ENCODE assay signal across 23 mouse cellular contexts in genomic region chr11:97955915-97956314, GRCm38 (mm10). TPM values are rescaled to one million over a fixed set of nuclear protein-coding genes. Genes with fewer than 3 reads are reported as not detected.
DNase-seq lines count a peak whose midpoint lies in the region; ATAC-seq lines count a peak whose summit lies in the region.
"Had no signal": no experiment of that assay in that cellular context is flagged by ENCODE, and none has a peak within 500 bp of the region (broad histone marks: within the 10 kb centered on the region; RNA-seq: fewer than 3 reads in every experiment).

No protein-coding gene starts in this region.

- WGBS in forebrain, embryonic 14.5 days: 30% methylated on average over 4 of the region's 4 CpGs
- WGBS in forebrain, embryonic 15.5 days: 43% methylated on average over 4 of the region's 4 CpGs
- WGBS in midbrain, embryonic 14.5 days: 29% methylated on average over 4 of the region's 4 CpGs
- 35% methylated on average over 4 of the region's 4 CpGs for WGBS in midbrain, embryonic 11.5 days

- no peaks in the 10 kb centered on the region for H3K9me3 ChIP-seq in forebrain, embryonic 14.5 days (replicated peaks; ENCODE audit: control insufficient read depth, low read length)
- no peaks in the 10 kb centered on the region for H3K9me3 ChIP-seq in forebrain, embryonic 15.5 days
- H3K9me3 ChIP-seq in midbrain, embryonic 14.5 days (ENCODE audit: control insufficient read depth, low read length): no peaks in the 10 kb centered on the region
- no peaks in the 10 kb centered on the region for H3K9me3 ChIP-seq in midbrain, embryonic 11.5 days (ENCODE audit: control insufficient read depth, low read length)
- H3K9me3 ChIP-seq: heart, embryonic 13.5 days; limb, embryonic 15.5 days had no signal

- intact Hi-C loops in gastrocnemius, postnatal 36 days (cut with DNase I): no loop called here

- H3K4me3 ChIP-seq in forebrain, embryonic 14.5 days (ENCODE audit: low read depth, low read length): no peak overlapping the region
- H3K4me3 ChIP-seq in forebrain, embryonic 15.5 days: no peak overlapping the region
- no peak overlapping the region for H3K4me3 ChIP-seq in midbrain, embryonic 14.5 days (replicated peaks; ENCODE audit: low read depth, low read length)
- H3K4me3 ChIP-seq in midbrain, embryonic 11.5 days (ENCODE audit: low read depth, low read length): no peak overlapping the region
- H3K4me3 ChIP-seq: heart, adult 2 months; heart, embryonic 13.5 days; left cerebral cortex, adult 2 months; limb, embryonic 15.5 days; megakaryocyte, embryonic 14.5 days had no signal

- ATAC-seq in forebrain, embryonic 14.5 days: no peak
- ATAC-seq in forebrain, embryonic 15.5 days (replicated peaks): no peak; the same call in 1 of the 2 replicates
- ATAC-seq in midbrain, embryonic 14.5 days (ENCODE audit: low FRiP score, low TSS enrichment): no peak
- no peak for ATAC-seq in midbrain, embryonic 11.5 days (ENCODE audit: low FRiP score)

- no peak overlapping the region for H3K27ac ChIP-seq in forebrain, embryonic 14.5 days (ENCODE audit: low read depth, low read length)
- H3K27ac ChIP-seq in forebrain, embryonic 15.5 days (replicated peaks): no peak overlapping the region
- H3K27ac ChIP-seq in midbrain, embryonic 14.5 days (replicated peaks; ENCODE audit: low read depth, low read length): no peak overlapping the region
- H3K27ac ChIP-seq in midbrain, embryonic 11.5 days (ENCODE audit: low read depth, low read length): no peak overlapping the region
- H3K27ac ChIP-seq: heart, adult 2 months; heart, embryonic 13.5 days; left cerebral cortex, adult 2 months; limb, embryonic 15.5 days; liver, embryonic 14.5 days; stomach, postnatal 0 days had no signal

- H3K36me3 ChIP-seq in forebrain, embryonic 14.5 days (ENCODE audit: control insufficient read depth, insufficient read depth, low read length): no peaks in the 10 kb centered on the region
- H3K36me3 ChIP-seq in forebrain, embryonic 15.5 days: no peaks in the 10 kb centered on the region
- no peaks in the 10 kb centered on the region for H3K36me3 ChIP-seq in midbrain, embryonic 14.5 days (ENCODE audit: control insufficient read depth, insufficient read depth, low read length)
- H3K36me3 ChIP-seq in midbrain, embryonic 11.5 days (ENCODE audit: control insufficient read depth, insufficient read depth, low read length): no peaks in the 10 kb centered on the region
- H3K36me3 ChIP-seq: heart, embryonic 13.5 days; limb, embryonic 15.5 days had no signal

- no peaks in the 10 kb centered on the region for H3K27me3 ChIP-seq in forebrain, embryonic 14.5 days (replicated peaks; ENCODE audit: control insufficient read depth, insufficient read depth, low read length)
- H3K27me3 ChIP-seq in forebrain, embryonic 15.5 days: no peaks in the 10 kb centered on the region
- H3K27me3 ChIP-seq in midbrain, embryonic 14.5 days (ENCODE audit: control insufficient read depth, insufficient read depth, low read length): no peaks in the 10 kb centered on the region
- no peaks in the 10 kb centered on the region for H3K27me3 ChIP-seq in midbrain, embryonic 11.5 days (ENCODE audit: control insufficient read depth, insufficient read depth, low read length)
- H3K27me3 ChIP-seq: CH12.LX; limb, embryonic 15.5 days had no signal

- DNase-seq in forebrain, embryonic 14.5 days (ENCODE audit: low spot score): peak; percentile 32
- peak; percentile 57 for DNase-seq in midbrain, embryonic 14.5 days
- DNase-seq in midbrain, embryonic 11.5 days (ENCODE audit: low spot score, missing footprints): no peak
- DNase-seq in induced T-regulatory cell, adult 2 months (ENCODE audit: low read depth): peak; percentile 76
- DNase-seq in gastrocnemius, postnatal 36 days: no peak
- no peak for DNase-seq in lung, postnatal 36 days
- DNase-seq: adrenal gland, postnatal 10 days; cerebellum, adult 9-10 months; gastrocnemius, postnatal 25 days; heart, adult 2 months; heart, postnatal 14 days; kidney, adult 18-20 months; left cerebral cortex, postnatal 4 days; lung, embryonic 14.5 days had no signal

- H3K4me2 ChIP-seq in forebrain, embryonic 14.5 days (ENCODE audit: low read length): no peak overlapping the region
- no peak overlapping the region for H3K4me2 ChIP-seq in forebrain, embryonic 15.5 days (replicated peaks)
- H3K4me2 ChIP-seq in midbrain, embryonic 14.5 days (ENCODE audit: low read length): no peak overlapping the region
- no peak overlapping the region for H3K4me2 ChIP-seq in midbrain, embryonic 11.5 days
- H3K4me2 ChIP-seq: heart, embryonic 13.5 days; limb, embryonic 15.5 days; lung, embryonic 14.5 days had no signal

- no peak overlapping the region for H3K9ac ChIP-seq in forebrain, embryonic 14.5 days (ENCODE audit: low read length)
- no peak overlapping the region for H3K9ac ChIP-seq in forebrain, embryonic 15.5 days (replicated peaks)
- H3K9ac ChIP-seq in midbrain, embryonic 14.5 days (replicated peaks; ENCODE audit: low read length): no peak overlapping the region
- no peak overlapping the region for H3K9ac ChIP-seq in midbrain, embryonic 11.5 days (ENCODE audit: low read length)
- H3K9ac ChIP-seq: heart, embryonic 13.5 days; limb, embryonic 15.5 days; liver, embryonic 14.5 days; lung, embryonic 14.5 days had no signal

- H3K4me1 ChIP-seq in forebrain, embryonic 14.5 days (ENCODE audit: control insufficient read depth, insufficient read depth, low read length): no peaks in the 10 kb centered on the region
- H3K4me1 ChIP-seq in forebrain, embryonic 15.5 days: peaks cover 4% of the 10 kb centered on the region; the same call in 1 of the 2 replicates
- H3K4me1 ChIP-seq in midbrain, embryonic 14.5 days (ENCODE audit: control insufficient read depth, insufficient read depth, low read length): peaks cover 22% of the 10 kb centered on the region
- H3K4me1 ChIP-seq in midbrain, embryonic 11.5 days (ENCODE audit: control insufficient read depth, insufficient read depth, low read length): 0 out of 2 replicates have a peak, but pooled peaks cover 5% of the 10 kb centered on the region

RNA-seq across cellular contexts. Expression of gene Plxdc1, which starts 30.3 kb away (rescaled TPM):
- 0.48 and 0.84 TPM in 2 replicates for polyA plus RNA-seq in forebrain, embryonic 14.5 days (2014; fragmentation: Nextera tagmentation; extraction: Ambion mirVana)
- 0.65 and 0.89 TPM in 2 replicates for polyA plus RNA-seq in forebrain, embryonic 15.5 days (2015; fragmentation: Nextera tagmentation; extraction: Ambion mirVana)
- polyA plus RNA-seq in midbrain, embryonic 14.5 days (2014; fragmentation: Nextera tagmentation; extraction: Ambion mirVana): 0.96 and 1.2 TPM in 2 replicates
- polyA plus RNA-seq in midbrain, embryonic 11.5 days (2014; fragmentation: Nextera tagmentation; extraction: Ambion mirVana): 0.14 TPM in 1 of 2 replicates, not detected in the other
- 1 to 10 TPM; 2.8 to 3.7 TPM for total RNA-seq in gastrocnemius, postnatal 36 days (2021)
- polyA plus RNA-seq: neural tube, embryonic 11.5 days had no signal

RNA-seq across cellular contexts. Expression of gene Arl5c, which starts 40.1 kb away (rescaled TPM):
- 2.8 and 4.8 TPM in 2 replicates for polyA plus RNA-seq in forebrain, embryonic 14.5 days (2014; fragmentation: Nextera tagmentation; extraction: Ambion mirVana)
- 6.9 and 7.0 TPM in 2 replicates for polyA plus RNA-seq in forebrain, embryonic 15.5 days (2015; fragmentation: Nextera tagmentation; extraction: Ambion mirVana)
- 7.1 and 12.1 TPM in 2 replicates for polyA plus RNA-seq in midbrain, embryonic 14.5 days (2014; fragmentation: Nextera tagmentation; extraction: Ambion mirVana)
- polyA plus RNA-seq in midbrain, embryonic 11.5 days (2014; fragmentation: Nextera tagmentation; extraction: Ambion mirVana): 6.7 and 8.9 TPM in 2 replicates
- under 1 TPM; 0.32 to 0.79 TPM for total RNA-seq in gastrocnemius, postnatal 36 days (2021)

Comparison
In these comparisons a context has a peak if more than half of its experiments do, and no peak if none do; other contexts are left out.
1. DNase-seq: peak in forebrain, embryonic 14.5 days (single experiment), midbrain, embryonic 14.5 days (single experiment) and induced T-regulatory cell, adult 2 months (single experiment); none in midbrain, embryonic 11.5 days (single experiment), gastrocnemius, postnatal 36 days (0 of 2) and lung, postnatal 36 days (single experiment).